Mouse (Mus musculus): ENCODE data around the gene Smc1b. TPM values are rescaled to one million over a fixed set of nuclear protein-coding genes. Genes with fewer than 3 reads are reported as not detected.
"Not testable (repeated sequence)": the region's sequence is repeated elsewhere in the genome, so short reads cannot be mapped to it uniquely, and the experiment has no call there.

The Smc1b gene
- total RNA-seq, 4 experiments from 2014 or later: not detected

DNA sequence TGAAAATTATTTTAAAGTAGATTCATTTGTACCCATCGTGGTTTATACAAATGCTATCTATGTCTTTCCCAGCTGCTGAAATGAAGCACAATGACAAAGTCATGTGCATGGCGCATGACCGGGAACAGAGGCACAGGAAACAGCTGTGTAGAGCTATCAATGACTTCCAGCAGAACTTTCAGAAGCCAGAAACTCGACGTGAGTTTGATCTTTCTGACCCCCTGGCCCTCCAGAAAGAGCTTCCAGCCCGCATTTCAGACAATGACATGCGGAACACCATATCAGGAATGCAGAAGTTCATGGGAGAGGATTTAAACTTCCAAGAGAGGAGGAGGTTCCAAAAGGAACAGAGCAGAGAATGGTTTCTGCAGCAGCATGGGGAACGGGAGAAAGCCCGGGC is 3.4 kb upstream of the Smc1b start:
- DNase-seq (ENCODE audit: low spot score): no peak

DNA sequence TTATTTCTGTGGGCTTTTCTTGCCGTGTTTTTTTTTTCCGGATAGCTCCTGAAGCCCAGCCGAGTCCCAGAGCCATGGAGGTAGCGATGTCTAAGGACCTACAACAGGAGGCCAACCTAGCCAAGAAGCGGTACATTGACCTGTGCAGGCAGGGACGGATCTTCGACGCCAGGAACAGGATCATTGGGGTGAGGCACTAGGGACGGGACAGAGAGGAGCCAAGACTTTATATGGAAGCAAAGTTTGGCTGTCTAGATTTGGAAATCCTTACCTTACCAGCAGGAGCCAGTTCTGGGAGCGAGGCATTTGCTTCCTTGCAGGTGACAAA is 393 bp upstream of the Smc1b start:
- DNase-seq (ENCODE audit: low spot score): no peak

DNA sequence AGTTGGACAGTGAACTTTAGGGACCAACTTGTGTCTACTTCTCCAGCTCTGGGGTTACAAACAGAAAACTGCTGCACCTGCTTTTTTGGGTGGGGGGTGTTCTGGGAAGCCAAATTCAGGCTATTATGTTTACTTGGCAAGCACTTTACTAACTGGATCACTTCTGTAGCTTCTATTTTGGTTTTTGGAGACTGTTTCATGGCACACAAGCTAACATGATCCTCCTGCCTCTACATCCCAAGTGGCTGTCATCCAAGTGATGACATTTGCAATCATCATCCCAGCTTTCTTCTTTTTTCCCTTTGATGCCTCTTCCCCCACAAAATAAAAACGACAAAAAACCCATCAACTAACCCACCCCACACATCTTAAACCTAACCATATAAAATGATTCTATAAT is 46.1 kb downstream of the Smc1b start:
- DNase-seq (ENCODE audit: low spot score): no peak

DNA sequence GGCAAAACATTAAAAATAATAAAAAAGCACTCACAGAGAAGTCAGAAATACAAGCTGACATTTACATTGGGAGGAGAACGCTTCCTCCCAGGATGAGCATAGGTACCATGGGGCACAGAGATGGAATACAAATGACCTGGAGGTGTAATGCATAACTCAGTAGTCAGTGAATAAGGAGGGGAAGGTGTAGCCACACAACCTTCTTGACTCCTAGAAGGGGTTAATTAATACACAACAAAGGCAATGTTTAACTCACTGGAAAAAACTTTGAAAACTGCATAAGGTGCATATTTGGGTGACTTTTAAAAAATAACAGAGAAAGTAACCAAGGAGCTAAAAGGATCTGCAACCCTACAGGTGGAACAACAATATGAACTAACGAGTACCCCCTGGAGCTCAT is 59.1 kb downstream of the Smc1b start:
- DNase-seq (ENCODE audit: low spot score): no peak

DNA sequence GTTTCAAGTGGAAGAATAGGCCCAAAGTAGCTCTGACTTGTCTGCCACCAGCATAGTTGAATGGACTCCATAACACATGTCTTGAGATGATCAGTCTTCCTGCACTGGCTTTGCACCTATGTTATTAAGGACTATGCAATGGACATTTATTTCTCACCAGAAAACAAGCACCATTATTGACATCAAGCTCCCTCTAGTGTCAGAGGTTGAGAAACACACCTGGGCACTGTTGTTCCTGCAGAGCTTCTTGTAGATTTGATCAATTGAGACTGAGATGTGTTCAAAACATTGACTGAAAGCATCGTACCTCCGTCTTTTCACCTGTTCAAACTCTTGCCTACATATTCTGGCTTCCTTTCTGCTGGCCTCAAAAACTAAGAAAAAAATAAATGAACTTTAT is 61.2 kb downstream of the Smc1b start:
- DNase-seq (ENCODE audit: low spot score): peak; percentile 59

DNA sequence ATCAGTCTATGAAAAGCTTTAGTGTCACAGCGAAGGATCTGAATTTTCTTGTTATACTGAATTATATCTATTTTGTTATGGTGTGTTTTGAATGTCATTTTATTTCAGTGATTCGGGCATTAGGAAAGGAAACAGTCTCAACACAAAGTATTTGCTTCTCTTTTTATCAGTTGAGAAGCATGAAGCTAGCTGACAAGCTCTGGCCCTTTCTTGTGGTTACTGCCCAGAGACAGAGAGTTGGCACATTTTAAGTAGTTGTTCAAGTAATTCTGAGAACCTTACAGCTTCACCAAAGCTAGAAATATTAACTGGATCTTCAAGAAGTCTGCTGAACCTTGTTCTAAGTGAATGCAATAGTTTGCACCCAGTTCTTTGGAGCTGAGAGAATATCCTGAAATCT is 68.3 kb downstream of the Smc1b start:
- no peak for DNase-seq (ENCODE audit: low spot score)

DNA sequence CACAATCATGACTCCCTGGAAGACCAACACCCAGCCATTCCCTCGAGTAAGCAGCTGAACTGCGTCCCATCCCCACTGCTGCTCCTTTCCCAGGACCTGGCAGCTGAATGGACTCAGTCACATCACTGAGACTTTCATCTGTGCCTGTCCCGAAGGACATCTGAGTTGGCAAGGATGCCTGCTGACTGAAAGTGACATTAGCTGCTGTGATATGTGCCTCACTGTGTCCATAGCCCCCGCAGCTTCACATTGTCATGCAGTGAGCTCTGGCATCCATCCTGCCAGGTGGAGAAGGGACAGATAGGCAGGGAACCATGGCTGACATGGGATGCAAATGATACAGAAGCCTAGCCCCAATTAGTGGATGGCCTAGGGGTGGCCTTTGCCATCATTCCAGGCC is 76.6 kb downstream of the Smc1b start:
- no peak for DNase-seq (ENCODE audit: low spot score)

DNA sequence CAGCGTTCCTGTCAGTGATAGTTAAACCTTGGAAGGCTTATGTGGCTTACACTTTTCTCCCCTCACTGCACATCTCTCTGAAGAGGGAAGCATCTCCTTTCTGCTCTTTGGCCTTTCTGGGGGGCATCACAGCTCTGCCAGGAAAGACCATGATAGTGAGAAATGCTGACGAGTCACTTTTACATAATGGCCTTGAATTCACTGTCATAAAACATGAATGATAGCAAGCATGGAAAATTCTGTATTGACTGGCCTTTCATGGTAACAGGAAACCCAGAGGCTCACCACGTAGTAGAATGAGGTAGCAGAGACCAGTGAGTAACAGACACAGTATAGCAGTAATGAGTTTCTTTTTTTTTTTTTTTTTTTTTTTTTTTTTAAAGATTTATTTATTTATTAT is 77.7 kb downstream of the Smc1b start:
- DNase-seq (ENCODE audit: low spot score): no peak

DNA sequence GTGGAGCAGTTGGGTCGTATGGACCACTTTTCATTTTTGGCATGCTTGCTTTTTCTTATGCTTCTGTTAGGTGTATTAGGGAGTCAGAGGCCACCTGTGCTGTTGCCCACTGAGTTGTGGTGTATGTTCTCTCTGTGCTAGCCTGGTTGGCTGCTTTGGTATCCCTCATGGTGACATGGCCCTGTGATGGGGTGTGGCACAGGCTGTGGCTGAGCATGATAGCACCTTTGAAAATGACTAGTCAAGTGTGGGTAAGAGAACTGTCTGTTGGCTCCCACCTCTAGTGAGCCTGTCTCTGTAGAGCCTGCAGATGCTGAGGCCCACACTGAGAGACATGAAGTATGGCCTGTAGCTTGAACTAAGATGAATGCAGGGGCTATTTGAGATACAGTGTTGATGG is 82.0 kb downstream of the Smc1b start:
- DNase-seq (ENCODE audit: low spot score): no peak

DNA sequence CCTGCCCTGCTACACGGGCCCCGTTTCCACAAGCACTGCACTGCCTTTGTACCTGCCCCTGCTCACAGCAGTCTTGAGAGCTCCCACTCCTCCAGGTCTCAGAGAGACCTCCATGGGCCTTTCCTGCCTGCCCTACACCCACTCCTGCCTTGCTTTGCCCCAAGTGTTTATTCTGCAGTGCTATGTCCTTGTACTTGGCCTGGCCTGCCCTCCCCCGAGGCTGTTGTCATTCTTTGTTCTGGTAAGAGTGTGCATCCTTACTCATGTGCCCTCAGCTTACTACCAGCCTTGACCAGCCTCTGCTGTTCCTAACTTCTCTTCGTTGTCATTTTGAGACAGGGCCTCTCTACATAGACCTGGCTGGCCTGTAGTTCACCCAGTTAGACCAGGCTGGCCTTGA is 83.9 kb downstream of the Smc1b start:
- DNase-seq (ENCODE audit: low spot score): no peak

DNA sequence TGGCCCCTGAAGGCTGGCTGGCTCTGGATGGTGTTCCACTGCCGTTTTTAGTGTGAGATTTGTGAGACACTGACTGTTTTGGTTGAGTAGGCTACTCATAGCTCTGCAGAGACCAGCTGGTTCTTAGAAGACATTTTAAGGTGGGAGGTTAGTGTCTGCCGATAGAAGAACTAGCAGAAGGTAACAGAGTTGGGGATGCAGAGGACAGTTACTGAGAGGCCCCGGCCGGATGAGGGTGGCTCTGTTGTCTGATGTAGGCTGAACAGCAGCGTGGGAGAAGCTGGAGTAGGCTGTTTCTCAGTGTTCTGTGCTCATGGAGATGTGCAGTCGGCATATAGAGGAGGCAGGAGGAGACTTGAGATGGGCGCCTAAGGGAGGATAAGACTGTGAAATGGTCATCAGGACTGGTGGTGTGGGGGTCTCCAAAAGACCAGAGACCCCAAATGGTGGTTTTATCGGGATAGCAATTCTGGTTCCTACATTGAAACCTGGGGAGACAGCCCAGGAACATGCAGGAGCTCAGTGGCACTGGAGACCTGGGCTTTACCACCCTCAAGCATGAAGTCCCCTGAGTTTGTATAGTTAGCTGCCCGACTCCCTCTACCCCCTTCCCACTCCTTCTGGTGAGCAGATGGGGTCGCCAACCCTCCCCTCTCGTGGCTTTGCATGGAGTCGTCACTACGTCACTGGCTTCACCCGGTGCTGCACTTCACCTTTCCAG is 85.4 kb downstream of the Smc1b start:
- no peak for DNase-seq (ENCODE audit: low spot score)

DNA sequence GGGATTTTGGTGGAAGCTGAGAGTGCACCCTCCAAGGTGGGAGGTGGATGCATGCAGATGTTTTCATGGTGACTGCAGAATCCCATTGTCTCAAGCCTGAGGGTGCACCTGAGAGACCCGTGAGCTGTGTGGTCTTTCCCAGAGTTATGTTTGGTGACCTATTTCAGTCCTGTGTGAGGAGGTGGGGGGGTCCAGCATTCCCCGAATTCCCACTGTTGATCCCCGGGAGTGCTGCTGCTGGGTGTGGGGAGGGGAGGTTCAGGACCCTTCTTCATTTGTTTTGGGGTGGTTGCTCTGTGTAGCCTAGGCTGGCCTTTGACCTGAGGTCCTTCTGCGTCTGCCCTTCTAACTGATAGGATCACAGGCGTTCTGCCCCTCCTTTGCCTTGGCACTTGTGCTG is 88.0 kb downstream of the Smc1b start:
- DNase-seq (ENCODE audit: low spot score): no peak

DNA sequence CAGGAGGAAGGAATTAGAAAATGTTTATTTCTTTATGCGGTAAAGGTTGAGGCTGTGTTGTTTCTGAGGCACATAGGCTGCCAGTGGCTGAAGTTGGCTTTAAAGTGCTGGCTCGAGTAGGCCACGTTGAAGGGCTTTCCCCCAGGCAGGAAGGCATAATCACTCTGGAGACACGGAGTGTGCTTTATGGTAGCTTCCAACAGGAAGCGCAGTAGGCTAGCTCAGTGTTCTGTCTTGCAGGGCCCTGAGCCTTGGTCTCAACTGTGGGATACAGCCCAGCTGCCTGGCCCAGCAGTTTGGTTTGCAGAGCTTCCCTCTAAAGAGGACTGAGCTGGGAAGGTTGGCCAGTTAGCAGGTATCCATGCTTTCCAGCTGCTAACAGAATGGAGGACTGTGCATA is 88.6 kb downstream of the Smc1b start:
- peak; percentile 13 for DNase-seq (ENCODE audit: low spot score)

DNA sequence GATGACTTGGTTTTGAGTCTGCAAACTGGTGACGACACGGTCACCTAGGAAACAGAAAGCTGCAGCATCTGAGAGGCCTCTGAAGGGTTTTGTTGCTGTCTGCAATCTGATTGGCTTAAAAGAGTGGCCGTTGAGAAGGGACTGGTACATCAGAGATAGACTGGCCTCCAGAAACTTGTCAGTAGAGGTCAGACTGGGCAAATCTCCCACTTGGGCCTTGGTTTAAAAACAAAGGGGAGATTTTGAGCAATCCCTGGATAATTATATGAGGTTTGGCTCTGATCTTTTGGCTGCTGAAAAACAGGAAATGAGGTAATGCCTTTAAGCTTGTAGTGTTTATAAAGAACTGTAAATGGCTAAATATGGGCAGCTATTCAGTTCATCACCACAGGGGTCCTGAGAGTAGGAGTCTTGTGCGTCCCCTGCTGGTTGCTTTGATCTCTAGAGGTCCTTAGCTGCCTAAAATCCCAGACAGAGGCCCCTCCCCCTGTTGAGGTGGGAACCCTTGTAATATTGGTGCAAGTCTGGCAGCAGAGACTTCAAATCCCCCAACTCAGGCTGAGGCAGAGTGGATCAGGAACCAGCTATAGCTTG is 89.3 kb downstream of the Smc1b start:
- peak; percentile 85 for DNase-seq (ENCODE audit: low spot score)

DNA sequence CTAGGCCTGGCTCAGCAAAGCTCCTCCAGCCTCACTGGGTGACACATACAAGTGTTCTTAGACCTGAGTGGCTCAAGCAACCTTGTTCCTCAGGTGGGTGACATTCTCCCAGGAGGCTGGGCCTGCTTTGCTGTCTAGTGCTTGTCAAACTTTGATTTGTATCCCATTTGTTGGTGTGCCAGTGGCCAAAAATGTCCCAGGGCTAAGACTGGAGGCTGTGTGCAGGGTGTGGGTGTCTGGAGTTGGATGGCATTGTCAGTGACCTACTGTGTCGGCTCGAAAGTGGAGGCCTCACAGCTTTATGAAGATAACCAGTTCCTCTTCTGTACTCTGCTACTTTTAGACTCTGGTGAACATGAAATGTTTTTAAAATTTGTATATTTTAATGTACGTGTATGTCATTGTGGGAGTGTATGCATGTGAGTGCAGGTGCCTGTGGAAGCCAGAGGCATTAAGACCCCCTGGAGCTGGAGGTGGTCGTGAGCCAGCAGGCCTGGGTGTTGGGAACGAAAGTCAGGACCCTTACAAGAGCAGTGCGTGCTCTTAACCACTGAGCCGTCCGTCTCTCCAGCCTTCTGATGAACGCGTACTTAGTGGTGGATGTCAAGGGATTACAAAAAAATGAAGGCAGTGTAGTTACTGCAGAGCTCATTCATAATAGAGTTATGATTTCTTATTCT is 90.1 kb downstream of the Smc1b start:
- DNase-seq (ENCODE audit: low spot score): peak; percentile 22

DNA sequence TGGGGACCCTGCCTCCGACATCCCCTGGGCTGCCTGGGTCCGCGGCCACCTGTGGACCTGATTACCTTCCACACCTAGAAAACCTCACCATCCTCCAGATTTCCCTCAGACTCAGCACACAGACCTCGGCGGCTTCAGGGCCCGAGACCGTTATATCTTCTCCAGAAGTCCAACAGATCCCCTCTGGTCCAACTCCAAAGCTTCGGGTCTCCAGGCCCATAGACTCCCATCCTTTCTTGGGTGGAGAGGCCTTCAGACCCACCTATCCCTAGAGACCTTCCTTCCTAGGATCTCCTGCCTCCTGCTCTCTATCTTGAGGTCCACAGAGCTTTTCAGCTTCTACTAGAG is 94.4 kb downstream of the Smc1b start:
- DNase-seq (ENCODE audit: low spot score): no peak

DNA sequence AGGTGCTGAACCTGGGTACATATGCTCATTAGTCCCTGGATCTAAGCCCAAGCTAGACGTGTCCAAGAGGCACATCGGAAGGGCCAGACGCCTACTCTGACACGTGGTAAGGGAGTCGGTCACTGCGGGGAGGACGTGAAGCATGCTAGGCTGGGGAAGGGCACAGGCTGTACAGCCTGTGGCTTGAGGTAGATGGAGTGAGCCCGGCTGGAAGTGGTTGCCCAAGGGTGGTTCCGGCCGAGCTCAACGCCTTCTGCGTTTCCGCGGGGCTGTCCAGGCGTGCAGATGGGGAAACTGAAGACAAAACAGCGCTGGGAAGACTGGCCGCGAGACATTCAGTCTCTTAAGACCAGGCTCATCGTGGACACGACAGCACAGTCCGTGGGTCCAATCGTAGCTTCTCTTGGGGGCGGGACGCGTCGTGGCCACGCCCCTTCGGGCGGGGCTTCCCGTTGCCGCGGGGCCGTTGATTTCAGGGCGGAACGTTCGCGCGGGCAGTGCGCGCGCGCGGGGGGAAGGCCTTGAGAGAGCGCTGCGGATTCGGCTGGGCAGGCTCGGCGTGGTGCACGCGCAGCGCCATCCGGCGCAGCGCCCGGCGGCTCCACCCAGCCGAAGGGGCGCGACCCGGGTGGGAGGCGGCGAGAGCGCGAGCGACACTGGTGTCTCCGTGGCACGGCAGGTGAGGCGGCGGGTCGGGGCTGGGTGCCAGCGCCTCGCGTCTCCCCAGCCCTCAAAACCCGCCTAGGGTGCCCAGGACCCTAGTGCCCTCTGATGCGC is 95.0 kb downstream of the Smc1b start:
- DNase-seq (ENCODE audit: low spot score): peak; percentile 97

DNA sequence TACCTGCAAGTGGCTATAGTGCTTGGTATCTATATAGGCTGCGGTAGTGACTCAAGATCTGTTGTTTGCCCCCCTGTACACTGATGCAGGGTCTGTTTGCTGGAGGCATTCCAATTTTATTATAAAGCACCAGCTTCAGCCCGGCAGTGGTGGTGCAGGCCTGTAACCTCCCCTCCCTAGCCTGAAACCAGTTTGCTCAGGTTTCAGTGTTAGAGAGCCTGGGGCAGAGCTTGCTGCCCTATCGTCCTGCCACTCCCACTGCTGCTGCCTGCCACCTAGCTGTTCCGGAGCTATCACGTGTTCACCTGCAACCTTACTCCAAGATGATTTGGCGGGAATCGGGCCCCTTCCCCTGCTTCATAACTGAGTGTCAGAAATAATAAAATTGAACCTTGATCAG is 97.8 kb downstream of the Smc1b start:
- DNase-seq (ENCODE audit: low spot score): not testable (repeated sequence)

DNA sequence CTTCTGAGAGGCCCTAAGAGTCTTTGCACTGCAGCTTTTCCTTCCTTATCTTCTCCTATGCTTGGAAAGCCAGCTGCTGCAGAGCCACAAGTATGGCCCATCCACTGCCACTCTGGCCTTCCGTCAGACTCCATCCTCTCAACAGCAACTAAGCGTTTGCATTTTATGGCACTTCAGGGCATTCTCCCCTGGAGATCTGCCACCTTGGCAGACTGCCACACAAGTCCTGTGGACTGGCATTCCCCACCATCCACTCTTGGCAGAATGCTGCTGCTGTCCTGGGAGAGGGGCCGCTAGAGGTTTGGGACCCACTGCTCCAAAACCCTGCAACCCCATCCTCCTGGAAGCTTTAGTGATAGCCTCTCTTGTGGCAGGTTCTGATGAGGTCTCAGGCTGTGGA is 99.9 kb downstream of the Smc1b start:
- DNase-seq (ENCODE audit: low spot score): no peak

DNA sequence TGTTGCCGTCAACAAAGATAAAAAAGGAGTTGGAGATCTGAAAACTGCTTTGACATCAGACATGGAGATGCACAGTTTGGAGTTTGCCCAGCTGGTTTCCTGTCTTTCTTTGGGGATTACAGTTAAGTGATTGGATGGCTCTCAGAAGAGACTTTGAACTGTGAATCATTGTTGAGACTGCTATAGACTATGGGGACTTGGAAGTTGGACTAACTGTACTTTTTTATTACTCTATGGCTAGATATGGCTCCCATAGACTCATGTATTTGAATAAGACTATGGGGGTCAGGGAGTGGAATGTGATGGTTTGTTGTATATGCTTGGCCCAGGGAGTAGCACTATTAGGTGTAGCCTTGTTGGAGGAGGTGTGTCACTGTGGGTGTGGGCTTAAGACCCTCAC is 101.1 kb downstream of the Smc1b start:
- not testable (repeated sequence) for DNase-seq (ENCODE audit: low spot score)

DNA sequence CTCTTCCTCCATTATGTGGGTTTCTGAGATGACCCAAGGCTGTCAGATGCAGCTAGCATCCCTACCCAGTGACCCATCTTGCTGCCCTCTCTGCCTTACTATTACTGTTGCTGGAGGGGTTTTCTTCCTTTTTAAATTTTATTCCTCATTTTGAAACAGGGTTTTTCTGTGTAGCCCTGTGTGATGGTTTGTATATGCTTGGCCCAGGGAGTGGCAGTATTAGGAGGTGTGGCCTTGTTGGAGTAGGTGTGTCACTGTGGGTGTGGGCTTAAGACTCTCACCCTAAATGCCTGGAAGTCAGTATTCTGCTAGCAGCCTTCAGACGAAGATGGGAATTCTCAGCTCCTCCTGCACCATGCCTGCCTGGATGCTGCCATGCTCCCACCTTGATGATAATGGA is 103.1 kb downstream of the Smc1b start, which contains the start of gene Fam118a:
TSS of gene Fam118a (plus strand) at position 301 of the 400 bp plus-strand sequence.
- not testable (repeated sequence) for DNase-seq (ENCODE audit: low spot score)

DNA sequence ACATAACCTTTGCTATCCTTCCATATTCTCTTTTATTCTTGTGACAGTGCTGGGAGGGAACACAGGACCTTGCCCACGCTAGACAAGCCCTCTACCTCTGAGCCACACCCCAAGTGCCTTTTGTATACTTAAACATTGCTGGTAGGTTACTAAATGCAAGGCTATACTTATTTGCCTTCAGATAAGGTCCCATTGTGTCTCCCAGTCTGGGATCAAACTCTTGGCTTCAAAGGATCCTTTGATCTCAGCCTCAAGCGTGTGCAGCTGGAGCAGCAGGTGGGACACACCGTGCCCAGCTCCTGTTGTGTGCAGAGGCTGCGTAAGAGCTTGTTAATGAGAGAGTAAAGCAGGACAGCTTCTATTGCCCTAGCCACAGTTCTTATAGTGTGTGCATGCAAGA is 104.0 kb downstream of the Smc1b start:
- DNase-seq (ENCODE audit: low spot score): no peak

DNA sequence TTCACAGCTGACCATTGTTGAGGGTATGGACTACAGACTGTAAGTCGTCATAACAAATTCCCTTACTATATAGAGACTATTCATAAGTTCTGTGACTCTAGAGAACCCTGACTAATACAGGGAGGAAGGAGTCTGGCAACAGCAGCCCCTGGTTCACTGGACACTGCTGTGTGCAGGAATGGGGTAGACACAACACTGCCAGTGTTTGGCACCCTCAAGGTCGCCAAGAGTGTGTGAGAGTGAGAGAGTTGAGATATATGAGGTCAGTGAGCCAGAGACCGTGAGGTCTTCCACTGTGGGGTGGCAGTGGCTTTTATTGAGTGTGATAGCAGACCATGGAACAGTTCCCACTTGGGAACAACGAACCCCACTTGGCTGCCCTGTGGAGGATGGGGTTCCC is 105.6 kb downstream of the Smc1b start:
- DNase-seq (ENCODE audit: low spot score): no peak

Data from heart, adult 8-10 months (tissue).